Mouse (Mus musculus) embryonic facial prominence, embryonic 11.5 days (tissue): ENCODE measurements around the gene Camta1. TPM values are rescaled to one million over a fixed set of nuclear protein-coding genes. Genes with fewer than 3 reads are reported as not detected.
A peak's percentile ranks its signal among the peaks of the same experiment; 100 is the strongest.

ENCODE experiments used
- ATAC-seq: fragments of 200-750 bp; cut with Nextera tagmentation; replicated peaks from 2 replicates; pipeline ENCODE4 v1.8.0; 2017; ENCODE audit warnings: low read depth; ENCODE audit not compliant: insufficient number of reproducible peaks, low FRiP score, low TSS enrichment
- DNase-seq: peaks from one replicate; pipeline ENCODE4 v3.0.0-alpha.2; 2015; ENCODE audit warnings: low spot score
- H3K27ac ChIP-seq: fragments of 300-500 bp; sonication (generic); replicated peaks from 2 replicates; pipeline ENCODE4 v1.5.1; 2014; ENCODE audit warnings: mild to moderate bottlenecking, low read depth, low read length, control low read depth
- H3K27me3 ChIP-seq: fragments of 300-500 bp; sonication (generic); 2 replicates; pipeline ENCODE4 v1.6.1; 2014; ENCODE audit warnings: mild to moderate bottlenecking, low read length, moderate library complexity, mixed read lengths; ENCODE audit not compliant: control insufficient read depth, insufficient read depth
- H3K36me3 ChIP-seq: fragments of 300-500 bp; sonication (generic); replicated peaks from 2 replicates; pipeline ENCODE4 v1.6.1; 2014; ENCODE audit warnings: low read depth, mild to moderate bottlenecking, low read length, moderate library complexity, mixed read lengths; ENCODE audit not compliant: control insufficient read depth, insufficient read depth
- H3K4me1 ChIP-seq: fragments of 300-500 bp; sonication (generic); 2 replicates; pipeline ENCODE4 v1.6.1; 2014; ENCODE audit warnings: low read length, mixed read lengths; ENCODE audit not compliant: control insufficient read depth, insufficient read depth
- H3K4me2 ChIP-seq: fragments of 300-500 bp; sonication (generic); 2 replicates; pipeline ENCODE4 v1.6.1; 2014; ENCODE audit warnings: low read depth, mild to moderate bottlenecking, control low read depth, low read length, moderate library complexity
- H3K4me3 ChIP-seq: fragments of 300-500 bp; sonication (generic); 2 replicates; pipeline ENCODE4 v1.5.1; 2014; ENCODE audit warnings: low read depth, low read length, control low read depth
- H3K9ac ChIP-seq: fragments of 300-500 bp; sonication (generic); replicated peaks from 2 replicates; pipeline ENCODE4 v1.6.1; 2014; ENCODE audit warnings: mild to moderate bottlenecking, control low read depth, low read length
- H3K9me3 ChIP-seq: fragments of 300-500 bp; sonication (generic); replicated peaks from 2 replicates; pipeline ENCODE4 v1.6.1; 2016; ENCODE audit warnings: mild to moderate bottlenecking, low read length, inconsistent platforms, mixed read lengths; ENCODE audit not compliant: control insufficient read depth
- WGBS: fragments of 180-500 bp; shearing (Covaris S2); extraction: QIAGEN DNeasy Blood & Tissue Kit; methylation state at CpG from one replicate; pipeline ENCODE4 v1.1.7; 2014; 5-methylcytosine and 5-hydroxymethylcytosine counted together
- polyA plus RNA-seq: library from polyadenylated mRNA; unstranded; fragments of >200 nt; fragmentation: Nextera tagmentation; extraction: Ambion mirVana; gene quantifications from 2 replicates; pipeline ENCODE4 v1.2.1, GENCODE M21; 2014

Gene Camta1
- polyA plus RNA-seq, 1 experiment from 2014 or later, result 130 TPM

DNA sequence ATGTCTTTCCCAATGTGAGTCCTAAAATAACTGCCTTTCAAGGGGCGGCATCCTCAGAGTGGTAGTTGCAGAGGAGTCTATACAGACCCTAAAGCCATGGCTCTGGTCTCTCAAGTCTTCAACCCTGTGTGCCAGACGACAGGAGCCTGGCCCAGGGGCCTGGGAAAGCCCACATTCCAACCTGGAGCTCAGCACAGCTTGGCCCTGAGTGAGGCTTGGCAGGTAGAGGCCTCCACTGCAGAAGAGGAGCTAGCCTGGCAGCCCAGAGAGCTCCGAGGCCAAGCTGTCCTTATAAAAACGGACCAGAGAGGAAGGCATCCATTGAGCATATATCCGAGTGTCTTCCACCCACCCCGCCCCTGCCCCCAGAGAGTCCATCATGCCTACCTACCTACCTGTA is 452.4 kb downstream of the Camta1 start:
- Histone ChIP-seq H3K4me2 (no peak overlapping the region), H3K9ac (no peak overlapping the region), H3K27me3 (no peaks in the 10 kb centered on the region), H3K36me3 (no peaks in the 10 kb centered on the region), H3K27ac (no peak overlapping the region), H3K4me3 (no peak overlapping the region), H3K4me1 (no peaks in the 10 kb centered on the region), H3K9me3 (no peaks in the 10 kb centered on the region)
- ATAC-seq (no peak), DNase-seq (no peak)
- WGBS, result 77% methylated on average over 6 of the region's 6 CpGs

DNA sequence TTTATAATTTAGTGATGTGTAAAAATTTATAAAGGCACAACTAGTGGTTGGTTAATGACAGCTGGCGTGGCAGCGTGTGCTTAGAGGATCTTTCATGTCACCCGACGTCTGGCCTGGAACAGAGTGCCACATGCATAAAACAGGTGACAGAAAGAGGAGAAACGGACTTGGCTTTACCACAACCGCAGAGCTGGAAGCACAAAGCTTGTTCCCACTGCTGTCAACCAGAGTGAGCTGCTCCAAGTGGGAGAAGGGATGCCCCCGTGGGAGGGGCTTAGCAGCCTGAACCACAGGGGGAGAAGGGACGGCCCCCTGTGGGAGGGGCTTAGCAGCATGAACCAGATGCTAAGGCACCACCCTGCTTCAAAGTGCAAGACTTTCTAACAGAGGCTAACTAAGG is 452.9 kb downstream of the Camta1 start:
- no peaks in the 10 kb centered on the region for H3K4me1 ChIP-seq
- ATAC-seq, result no peak

DNA sequence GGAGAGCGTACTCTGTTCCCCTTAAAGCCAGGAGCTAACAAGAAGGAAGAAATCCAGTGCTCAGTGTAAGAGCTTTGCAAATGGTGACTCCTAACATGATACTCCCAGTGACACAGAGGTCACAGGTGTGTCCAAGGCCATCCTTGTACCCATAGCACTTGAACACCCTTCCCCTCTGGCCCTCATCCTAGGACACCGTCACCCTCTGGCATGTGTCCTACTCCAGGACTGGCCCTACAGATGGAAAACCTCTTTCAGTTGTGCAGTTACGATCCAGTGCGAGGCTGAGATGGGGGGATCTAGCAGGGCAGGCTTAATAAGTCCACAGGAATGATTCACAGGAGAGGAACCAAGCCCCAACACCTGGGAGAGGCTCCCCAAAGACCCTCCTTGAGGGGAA is 453.4 kb downstream of the Camta1 start:
- Histone ChIP-seq H3K9me3 (no peaks in the 10 kb centered on the region), H3K36me3 (no peaks in the 10 kb centered on the region)
- no peak for ATAC-seq

More for the DNA sequence above, 452.9 kb downstream of the Camta1 start:
- Histone ChIP-seq H3K36me3 (no peaks in the 10 kb centered on the region), H3K27me3 (no peaks in the 10 kb centered on the region), H3K4me2 (no peak overlapping the region), H3K9me3 (no peaks in the 10 kb centered on the region), H3K9ac (no peak overlapping the region), H3K4me3 (no peak overlapping the region), H3K27ac (no peak overlapping the region)
- 51% methylated on average over 8 of the region's 8 CpGs for WGBS
- no peak for DNase-seq

DNA sequence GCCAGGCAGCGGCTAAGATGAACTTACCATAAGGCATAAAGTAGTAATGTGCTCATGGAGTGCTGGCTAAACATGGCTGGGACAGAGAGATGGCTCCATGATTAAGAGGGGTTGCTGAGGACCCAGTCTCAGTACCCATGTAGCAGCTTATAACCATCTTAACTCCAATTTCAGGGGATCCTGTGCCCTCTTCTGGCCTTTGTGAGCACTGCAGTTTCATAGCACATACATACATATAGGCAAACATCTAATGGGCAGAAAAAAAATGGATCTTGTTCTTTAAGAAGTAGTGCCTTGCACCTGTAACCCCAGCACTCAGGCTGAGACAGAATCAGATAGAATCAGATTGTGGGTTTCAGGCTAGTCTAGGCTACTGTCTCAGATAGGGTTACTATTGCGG is 454.5 kb downstream of the Camta1 start:
- ATAC-seq (no peak), DNase-seq (no peak)
- 92% methylated on average over 2 of the region's 2 CpGs for WGBS
- H3K4me2 ChIP-seq, result no peak overlapping the region
- H3K27me3 ChIP-seq, result no peaks in the 10 kb centered on the region
- no peak overlapping the region for H3K4me3 ChIP-seq
- H3K9me3 ChIP-seq, result no peaks in the 10 kb centered on the region
- no peaks in the 10 kb centered on the region for H3K4me1 ChIP-seq
- H3K36me3 ChIP-seq, result no peaks in the 10 kb centered on the region
- no peak overlapping the region for H3K9ac ChIP-seq
- no peak overlapping the region for H3K27ac ChIP-seq

More for the DNA sequence above, 453.4 kb downstream of the Camta1 start:
- no peaks in the 10 kb centered on the region for H3K4me1 ChIP-seq
- WGBS, result 87% methylated on average over 4 of the region's 4 CpGs
- H3K4me3 ChIP-seq, result no peak overlapping the region
- no peak for DNase-seq
- no peak overlapping the region for H3K27ac ChIP-seq
- H3K9ac ChIP-seq, result no peak overlapping the region
- H3K4me2 ChIP-seq, result no peak overlapping the region
- no peaks in the 10 kb centered on the region for H3K27me3 ChIP-seq

DNA sequence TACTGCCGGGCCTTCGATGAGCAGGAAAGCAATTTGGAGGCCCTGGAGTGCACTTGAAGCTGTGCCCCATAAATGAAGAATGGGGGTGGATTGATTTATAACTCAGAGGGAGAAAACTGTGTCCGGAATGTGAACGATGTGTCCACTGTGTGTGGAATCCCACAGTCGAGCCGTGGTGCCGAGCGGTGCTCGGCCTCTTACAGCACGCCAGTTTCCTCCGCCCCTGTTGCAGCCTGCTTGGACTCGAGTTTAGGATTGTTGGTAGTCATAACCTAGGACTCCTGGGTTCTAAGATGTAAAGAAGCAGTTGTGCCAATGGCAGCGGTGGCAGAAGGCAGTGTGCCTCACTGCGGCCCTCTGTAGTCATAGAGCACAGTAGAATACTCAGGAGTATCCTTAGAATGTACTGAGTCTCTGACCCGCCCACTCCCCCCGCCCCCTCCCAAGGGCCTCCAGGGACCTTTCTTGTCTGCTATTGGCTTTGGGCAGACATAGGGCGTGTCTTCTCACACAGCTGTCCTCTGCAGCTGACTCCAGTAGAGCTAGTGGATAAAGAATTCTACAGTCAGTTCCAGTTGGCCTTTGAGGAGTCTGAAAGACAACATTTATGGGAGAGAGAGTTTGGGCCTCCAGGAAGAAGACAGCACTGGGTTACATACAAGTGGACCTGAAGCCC is 457.0 kb downstream of the Camta1 start:
- ATAC-seq (peak; percentile 44; the same call in 1 of the 2 replicates), DNase-seq (no peak)
- Histone ChIP-seq H3K27me3 (no peaks in the 10 kb centered on the region), H3K27ac (no peak overlapping the region), H3K4me2 (no peak overlapping the region), H3K4me3 (no peak overlapping the region), H3K9me3 (no peaks in the 10 kb centered on the region), H3K4me1 (no peaks in the 10 kb centered on the region), H3K36me3 (no peaks in the 10 kb centered on the region), H3K9ac (no peak overlapping the region)
- WGBS, result 75% methylated on average over 17 of the region's 17 CpGs

DNA sequence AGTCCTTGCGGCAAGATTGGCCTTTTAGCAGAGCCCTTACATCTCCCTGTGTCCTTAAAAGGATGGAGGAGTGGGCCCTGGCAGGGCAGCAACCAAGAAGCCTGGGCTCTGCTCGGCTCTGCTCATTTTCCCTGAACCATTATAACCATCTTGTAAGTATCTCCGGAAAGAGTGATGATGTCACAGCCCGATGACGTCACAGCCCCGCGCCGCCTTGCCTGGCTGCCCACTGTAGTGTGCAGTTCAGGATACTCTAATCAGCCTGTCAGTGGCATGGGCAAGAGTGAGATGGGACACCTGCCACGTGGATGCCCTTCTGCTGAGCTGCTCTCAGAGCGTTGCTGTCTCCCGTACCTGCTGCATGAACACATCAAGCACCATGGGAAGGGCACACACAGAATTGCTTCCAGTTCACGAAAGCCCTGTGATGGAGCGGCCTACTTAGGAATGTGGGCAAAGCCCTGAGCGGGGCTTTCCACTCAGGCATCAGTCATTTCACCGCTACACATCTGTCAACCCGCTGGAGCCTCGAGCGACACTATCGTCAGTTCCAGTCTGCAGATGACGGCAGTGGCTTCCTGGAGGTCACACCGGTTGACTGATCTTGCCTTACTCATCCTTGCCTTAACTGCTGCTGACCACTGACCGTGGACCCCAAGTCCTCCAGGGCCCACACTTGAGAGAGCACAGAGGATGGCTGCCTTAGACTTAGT is 459.8 kb downstream of the Camta1 start:
- Histone ChIP-seq H3K4me2 (no peak overlapping the region), H3K27me3 (no peaks in the 10 kb centered on the region), H3K4me1 (no peaks in the 10 kb centered on the region), H3K4me3 (no peak overlapping the region), H3K9me3 (no peaks in the 10 kb centered on the region), H3K36me3 (no peaks in the 10 kb centered on the region), H3K27ac (no peak overlapping the region), H3K9ac (no peak overlapping the region)
- 88% methylated on average over 22 of the region's 22 CpGs for WGBS
- ATAC-seq (no peak), DNase-seq (no peak)

DNA sequence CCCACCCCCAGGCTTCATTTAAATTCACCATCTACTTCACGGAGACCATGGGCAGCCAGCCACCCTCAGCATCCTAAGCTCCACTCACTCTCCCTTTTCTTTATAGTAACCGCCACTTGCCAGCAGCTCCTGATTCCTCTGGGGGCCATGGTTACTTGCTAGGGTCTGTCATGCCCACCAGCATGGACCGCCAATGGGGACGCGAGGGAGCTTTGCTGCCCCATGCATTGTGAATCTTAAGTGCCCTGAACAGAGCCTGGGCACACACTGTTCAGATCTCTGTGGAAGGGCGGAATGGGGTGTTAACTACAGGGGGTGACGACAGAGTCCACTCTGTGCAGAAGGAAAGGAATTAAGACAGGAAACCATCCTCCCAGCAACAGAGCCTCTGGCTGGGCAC is 465.1 kb downstream of the Camta1 start:
- no peaks in the 10 kb centered on the region for H3K4me1 ChIP-seq
- no peak overlapping the region for H3K4me3 ChIP-seq
- no peak overlapping the region for H3K9ac ChIP-seq
- no peak for DNase-seq
- H3K27ac ChIP-seq, result no peak overlapping the region
- H3K9me3 ChIP-seq, result no peaks in the 10 kb centered on the region
- no peak for ATAC-seq
- no peaks in the 10 kb centered on the region for H3K27me3 ChIP-seq
- 86% methylated on average over 7 of the region's 7 CpGs for WGBS
- no peak overlapping the region for H3K4me2 ChIP-seq
- no peaks in the 10 kb centered on the region for H3K36me3 ChIP-seq

DNA sequence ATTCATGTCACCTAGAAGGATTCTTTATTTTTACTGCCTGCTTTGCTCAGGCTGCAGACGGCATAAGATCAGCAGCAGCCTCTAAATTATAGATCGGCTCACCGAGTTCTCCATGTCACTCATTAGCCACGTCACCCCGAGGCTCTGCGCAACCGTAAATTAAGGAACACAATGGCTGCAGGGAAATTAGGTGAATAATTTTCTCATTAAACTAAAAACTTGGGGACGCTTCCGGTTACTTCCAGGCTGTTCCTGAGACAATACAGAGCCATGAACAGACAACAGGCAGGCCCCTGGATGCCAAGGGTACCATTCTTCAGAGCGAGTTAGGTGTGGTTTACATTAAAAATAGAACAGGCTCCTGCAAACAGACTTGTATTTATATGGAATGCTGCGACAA is 472.3 kb downstream of the Camta1 start:
- H3K4me1 ChIP-seq, result no peaks in the 10 kb centered on the region
- ATAC-seq (no peak), DNase-seq (no peak)
- H3K27ac ChIP-seq, result no peak overlapping the region
- H3K36me3 ChIP-seq, result no peaks in the 10 kb centered on the region
- 63% methylated on average over 11 of the region's 11 CpGs for WGBS
- peaks cover 9% of the 10 kb centered on the region for H3K27me3 ChIP-seq
- H3K4me3 ChIP-seq, result no peak overlapping the region
- no peak overlapping the region for H3K4me2 ChIP-seq
- no peaks in the 10 kb centered on the region for H3K9me3 ChIP-seq
- no peak overlapping the region for H3K9ac ChIP-seq
